Comparison of ENCODE assay signal across 7 mouse cellular contexts in the genomic region with DNA sequence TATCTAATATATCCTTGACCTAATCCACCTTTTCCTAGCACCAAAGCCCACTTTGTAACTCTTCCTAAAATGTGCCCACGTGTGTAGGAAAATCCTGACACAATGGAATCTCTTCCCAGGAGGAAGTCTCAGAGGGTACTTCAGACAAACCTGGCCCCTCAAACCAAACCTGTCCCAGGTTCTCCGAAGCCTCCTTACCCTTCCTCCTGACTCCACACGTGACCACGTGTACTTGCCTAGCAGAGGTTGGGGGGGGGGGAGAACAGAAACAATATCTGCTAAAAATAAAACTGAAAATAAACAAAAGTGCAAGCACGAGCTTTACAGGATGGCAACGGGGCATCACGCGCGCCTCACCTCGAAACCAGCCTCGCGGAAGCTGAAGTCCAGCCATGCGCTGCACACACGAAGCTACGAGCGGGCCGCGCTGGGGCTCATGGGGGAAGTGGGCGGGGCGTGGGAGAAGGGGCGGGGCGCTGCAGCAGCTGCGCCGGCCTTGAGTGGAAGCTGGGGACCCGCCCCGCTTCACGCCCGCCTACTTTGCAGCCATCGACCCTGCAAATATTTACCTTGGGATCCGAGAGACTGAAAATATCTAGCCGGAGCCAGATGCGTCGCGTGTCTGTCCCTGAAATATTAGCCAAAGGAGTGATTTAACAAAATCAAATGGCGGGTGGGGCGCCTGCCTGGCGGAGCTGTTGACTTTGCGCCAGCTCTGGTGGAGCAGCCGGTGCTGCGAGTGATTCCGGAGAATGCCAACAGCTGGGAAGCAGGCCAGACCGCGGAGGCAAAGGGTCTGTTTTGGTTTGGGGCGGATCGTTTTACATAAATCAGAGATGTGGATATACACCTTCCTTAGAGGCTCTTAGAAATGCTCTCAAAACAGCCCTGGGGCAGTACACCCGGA. TPM values are rescaled to one million over a fixed set of nuclear protein-coding genes. Genes with fewer than 3 reads are reported as not detected.
DNase-seq lines count a peak whose midpoint lies in the region; ATAC-seq lines count a peak whose summit lies in the region.

No protein-coding gene starts in this region.

- H3K4me1 ChIP-seq in intestine, embryonic 15.5 days (replicated peaks), result peaks cover 4% of the 10 kb centered on the region
- peaks cover 10% of the 10 kb centered on the region for H3K4me1 ChIP-seq in midbrain, embryonic 10.5 days

- peak overlapping the region; percentile 80 for H3K4me2 ChIP-seq in intestine, embryonic 15.5 days (replicated peaks)

- intact Hi-C loops in gastrocnemius, postnatal 36 days (cut with DNase I), result no loop called here
- intact Hi-C loops in left cerebral cortex, postnatal 36 days (cut with DNase I), result no loop called here

- H3K9me3 ChIP-seq in intestine, embryonic 15.5 days, result no peaks in the 10 kb centered on the region
- H3K9me3 ChIP-seq in midbrain, embryonic 10.5 days (replicated peaks), result peaks cover 5% of the 10 kb centered on the region; the same call in 1 of the 2 replicates

- no peak overlapping the region for H3K27ac ChIP-seq in intestine, embryonic 15.5 days
- H3K27ac ChIP-seq in midbrain, embryonic 10.5 days (replicated peaks), result no peak overlapping the region; the same call in 1 of the 2 replicates

- H3K36me3 ChIP-seq in intestine, embryonic 15.5 days, result no peaks in the 10 kb centered on the region
- no peaks in the 10 kb centered on the region for H3K36me3 ChIP-seq in midbrain, embryonic 10.5 days

- H3K9ac ChIP-seq in intestine, embryonic 15.5 days, result peak overlapping the region; percentile 34; the same call in 1 of the 2 replicates

- no peaks in the 10 kb centered on the region for H3K27me3 ChIP-seq in intestine, embryonic 15.5 days (replicated peaks)
- H3K27me3 ChIP-seq in midbrain, embryonic 10.5 days (ENCODE audit: low read depth, poor library complexity, severe bottlenecking), result peaks cover 45% of the 10 kb centered on the region

- peak; percentile 81 for DNase-seq in adrenal gland, postnatal 10 days
- DNase-seq in embryo, embryonic 11.5 days (ENCODE audit: low read depth, low spot score), result peak; percentile 74
- peak; percentile 18 to 28 for DNase-seq in gastrocnemius, postnatal 36 days
- DNase-seq in left cerebral cortex, postnatal 36 days (ENCODE audit: low spot score in 2 of 2), result peak; percentile 58 to 59
- DNase-seq in midbrain, embryonic 10.5 days (ENCODE audit: low spot score), result peak; percentile 84
- DNase-seq in right cerebral cortex, postnatal 4 days, result peak; percentile 79

- WGBS in intestine, embryonic 15.5 days, result 9% methylated on average over 46 of the region's 46 CpGs
- WGBS in midbrain, embryonic 10.5 days, result 17% methylated on average over 46 of the region's 46 CpGs

- ATAC-seq in intestine, embryonic 15.5 days, result peak; percentile 95

- H3K4me3 ChIP-seq in intestine, embryonic 15.5 days (replicated peaks), result peak overlapping the region; percentile 46
- peak overlapping the region; percentile 59 for H3K4me3 ChIP-seq in midbrain, embryonic 10.5 days

RNA-seq across cellular contexts. Expression of gene Gfi1, which starts 38.0 kb away (rescaled TPM):
- under 1 TPM; 0.42 to 0.45 TPM for total RNA-seq in adrenal gland, postnatal 10 days (2021)
- total RNA-seq in gastrocnemius, postnatal 36 days (2021), result under 1 TPM in 1 of 2 experiments, not detected in 1; 0.54 TPM
- polyA plus RNA-seq in intestine, embryonic 15.5 days (2015; fragmentation: Nextera tagmentation; extraction: Ambion mirVana), result 1.2 and 2.2 TPM in 2 replicates
- total RNA-seq in left cerebral cortex, postnatal 36 days (2021), result not detected
- polyA plus RNA-seq in midbrain, embryonic 10.5 days (2016; fragmentation: Nextera tagmentation; extraction: Ambion mirVana), result not detected in 2 replicates

Comparison
In these comparisons a context has a peak if more than half of its experiments do, and no peak if none do; other contexts are left out.
1. DNase-seq: peak in every context shown above with its lines; median percentile 84 in midbrain, embryonic 10.5 days; 81 in adrenal gland, postnatal 10 days; 79 in right cerebral cortex, postnatal 4 days; 74 in embryo, embryonic 11.5 days; 58 in left cerebral cortex, postnatal 36 days; 23 in gastrocnemius, postnatal 36 days.